Mouse (Mus musculus) granulocyte monocyte progenitor cell, adult 5-6 weeks (primary cell): ENCODE results near the gene Tmem88b. TPM values are rescaled to one million over a fixed set of nuclear protein-coding genes. Genes with fewer than 3 reads are reported as not detected.

Experiments used
- ATAC-seq: replicated peaks from 2 replicates; pipeline ENCODE4 v1.8.0; 2016; ENCODE audit warnings: mild to moderate bottlenecking, moderate TSS enrichment, inconsistent platforms; ENCODE audit not compliant: poor library complexity, severe bottlenecking
- total RNA-seq, 2 experiments: library from RNA; stranded (forward) in 1 of 2; stranded (reverse) in 1 of 2; fragments of 200-712, 200-1000 nt in 1 of 2; fragments of >200 nt in 1 of 2; fragmentation: Nextera tagmentation in 1 of 2; gene quantifications; 2 replicates each; pipeline ENCODE4 v1.2.3; 2014 to 2017

The Tmem88b gene
- total RNA-seq (2014; fragmentation: Nextera tagmentation) (not detected in 2 replicates), total RNA-seq (2017) (not detected in 2 replicates)

DNA sequence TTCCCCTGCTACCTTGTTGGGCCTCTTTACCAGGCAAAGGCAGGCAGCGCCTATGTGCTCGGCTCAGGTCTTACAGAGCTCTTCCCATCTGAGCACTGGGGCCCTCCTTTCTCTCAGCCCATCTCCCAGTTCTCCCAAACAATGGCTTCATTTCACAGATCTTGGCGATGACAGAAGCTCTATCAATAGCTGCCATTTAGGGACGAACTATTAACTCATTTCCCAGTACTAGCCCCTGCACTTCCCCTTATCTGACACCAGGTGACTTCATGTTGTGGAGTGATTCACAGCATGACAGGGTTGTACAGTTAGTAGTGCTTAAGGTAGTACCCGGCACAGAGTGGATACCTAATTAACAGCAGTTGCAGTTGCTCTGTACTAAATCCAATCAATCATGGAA, at the start of gene Tmem88b:
Tmem88b (minus strand) TSS at position 56 of the 400 bp plus-strand sequence.
- ATAC-seq: 0 out of 2 replicates have a peak, but pooled peaks have one; percentile 28

DNA sequence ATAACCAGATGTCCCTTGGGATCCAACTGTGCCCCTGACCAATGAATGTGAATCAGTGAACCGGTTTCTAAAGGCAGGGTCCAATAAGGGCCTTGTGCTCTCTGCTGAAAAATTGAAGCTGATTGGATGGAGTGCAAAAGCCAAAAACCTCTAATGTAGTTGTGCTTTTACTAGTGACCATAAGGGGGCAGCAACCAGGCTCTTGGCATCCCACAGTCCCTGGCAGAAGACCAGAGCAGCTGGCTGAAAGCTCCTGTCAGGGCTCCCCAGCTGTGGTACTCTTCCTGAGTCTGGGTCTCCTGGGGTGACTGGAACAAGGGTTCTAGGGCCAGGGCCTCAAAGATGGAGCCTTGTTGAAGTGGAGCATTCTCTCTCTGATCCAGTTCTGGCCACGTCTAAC, 48.2 kb upstream of the Tmem88b start:
- ATAC-seq: peak; percentile 42

DNA sequence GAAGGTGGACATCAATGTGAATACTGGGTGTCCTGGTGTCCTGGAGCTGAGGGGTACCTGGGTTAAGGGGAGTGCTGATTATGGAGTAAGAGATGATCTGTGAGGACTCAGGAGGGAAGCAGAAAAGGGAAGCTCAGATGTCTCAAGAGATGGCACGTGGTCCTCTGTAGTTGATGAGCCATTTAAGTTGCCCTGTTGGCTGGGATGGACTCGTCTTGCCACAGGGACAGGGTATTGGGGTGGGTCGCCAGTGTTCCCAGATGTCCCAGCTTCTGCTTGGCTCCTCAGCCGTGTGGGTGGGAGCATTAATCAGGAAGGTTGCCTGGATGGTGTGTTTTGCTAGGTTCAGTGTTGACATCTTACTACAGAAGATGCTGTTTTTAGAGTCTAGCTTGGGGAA, 47.6 kb upstream of the Tmem88b start:
- ATAC-seq: 0 out of 2 replicates have a peak, but pooled peaks have one; percentile 8

DNA sequence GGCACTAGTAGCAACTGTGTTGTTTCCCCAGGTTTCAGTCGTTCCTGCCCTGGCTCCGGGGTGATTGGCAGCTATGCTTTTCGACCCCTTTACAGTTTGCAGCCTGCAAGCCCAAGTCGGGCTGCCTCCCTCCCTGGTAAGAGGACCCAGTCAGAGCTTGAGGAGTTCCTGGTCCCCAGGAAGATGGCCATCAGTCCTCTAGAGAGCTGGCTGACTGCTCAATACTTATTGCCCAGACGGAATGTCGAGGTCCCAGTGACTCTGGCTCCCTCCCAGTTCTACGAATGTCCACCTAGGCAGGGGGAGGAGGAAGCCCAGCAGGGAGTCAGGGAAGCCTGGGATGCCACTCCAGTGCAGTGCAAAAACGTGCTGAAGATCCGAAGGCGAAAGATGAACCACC, 46.6 kb upstream of the Tmem88b start:
- ATAC-seq: no peak

DNA sequence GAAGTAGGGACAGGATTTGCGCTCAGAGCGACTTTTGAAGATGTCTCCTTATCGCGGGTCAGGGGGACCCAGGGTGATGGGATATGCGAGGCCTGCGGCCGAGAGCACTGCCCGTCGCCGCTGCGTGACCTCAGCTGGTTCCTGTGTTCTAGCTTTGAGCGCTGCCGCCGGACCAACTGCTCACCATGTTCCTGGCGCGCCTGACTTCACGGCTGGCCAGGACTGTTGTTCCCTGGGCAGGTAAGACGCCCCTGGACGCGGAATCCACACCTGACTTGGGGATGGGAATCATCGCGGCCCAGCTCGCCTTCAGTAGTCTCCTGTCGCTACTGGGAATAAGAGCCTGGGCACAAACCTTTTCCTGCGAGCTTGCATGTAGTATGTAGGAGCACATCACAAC, 46.2 kb upstream of the Tmem88b start:
- no peak; the same call in 1 of the 2 replicates for ATAC-seq

DNA sequence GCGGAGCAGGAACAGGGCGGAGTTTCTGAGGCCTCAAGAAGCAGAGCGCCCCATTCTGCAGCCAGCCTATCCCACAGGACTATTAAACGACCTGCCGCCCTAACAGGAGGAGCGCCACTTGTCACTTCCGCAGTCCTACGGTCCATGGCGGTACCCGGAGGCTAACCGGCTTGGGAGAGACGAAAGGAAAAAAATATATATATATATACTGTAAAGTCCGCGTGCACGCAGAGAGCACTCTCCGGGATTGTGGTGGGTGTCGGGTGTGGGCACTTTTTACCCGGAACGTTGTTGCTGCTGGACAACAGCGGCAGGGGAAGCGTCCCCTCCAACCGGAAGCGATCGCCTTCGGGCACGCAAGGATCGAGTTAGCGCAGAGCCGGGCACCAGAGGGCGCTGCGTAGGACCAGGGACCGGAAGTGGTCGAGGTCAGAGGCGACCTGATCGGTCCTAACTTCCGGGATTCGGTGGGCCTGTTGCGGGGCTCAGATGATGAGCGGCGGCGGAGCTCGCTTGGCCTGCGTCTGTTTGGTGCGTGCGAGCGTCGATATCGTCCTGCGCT, 45.6 kb upstream of the Tmem88b start, which contains the start of gene Aurkaip1:
Aurkaip1 (plus strand) TSS at position 68 of the 562 bp plus-strand sequence.
- ATAC-seq: peak; percentile 84

DNA sequence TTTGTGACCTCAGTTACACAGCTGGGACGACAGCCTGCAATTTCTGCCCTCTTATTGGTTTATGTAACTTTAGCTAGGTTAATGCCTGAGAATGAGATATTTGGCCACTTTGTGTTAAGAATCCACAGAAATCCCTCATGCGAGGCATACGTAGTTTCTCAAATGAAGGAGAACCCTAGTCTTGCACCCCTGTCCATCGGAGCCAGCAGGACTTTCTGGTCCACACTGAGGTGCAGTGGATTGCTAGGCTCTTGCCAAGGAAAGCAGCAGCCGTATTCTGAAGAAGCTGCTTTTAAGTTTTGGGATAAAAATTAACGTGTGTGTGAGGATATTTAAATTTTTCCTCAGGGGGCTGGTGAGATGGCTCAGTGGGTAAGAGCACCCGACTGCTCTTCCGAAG, 44.9 kb upstream of the Tmem88b start:
- ATAC-seq: no peak

DNA sequence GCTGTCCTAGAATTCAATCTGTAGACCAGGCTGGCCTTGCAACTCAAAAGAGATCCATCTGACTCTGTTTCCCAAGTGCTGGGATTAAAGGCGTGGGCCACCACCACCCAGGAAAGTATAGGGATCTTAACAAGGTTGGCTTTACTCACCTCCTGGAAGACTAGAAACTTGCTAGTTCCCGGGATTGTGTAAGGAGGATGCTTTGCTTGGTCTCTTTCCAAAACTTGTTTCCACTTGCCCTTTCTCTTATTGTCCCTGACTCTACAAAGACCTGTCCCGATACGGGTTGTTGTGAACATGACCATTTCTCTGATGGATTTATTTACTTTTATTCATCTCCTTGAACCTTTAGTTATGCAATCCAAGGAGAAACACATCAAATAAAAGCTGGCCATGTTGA, 44.2 kb upstream of the Tmem88b start:
- no peak for ATAC-seq

DNA sequence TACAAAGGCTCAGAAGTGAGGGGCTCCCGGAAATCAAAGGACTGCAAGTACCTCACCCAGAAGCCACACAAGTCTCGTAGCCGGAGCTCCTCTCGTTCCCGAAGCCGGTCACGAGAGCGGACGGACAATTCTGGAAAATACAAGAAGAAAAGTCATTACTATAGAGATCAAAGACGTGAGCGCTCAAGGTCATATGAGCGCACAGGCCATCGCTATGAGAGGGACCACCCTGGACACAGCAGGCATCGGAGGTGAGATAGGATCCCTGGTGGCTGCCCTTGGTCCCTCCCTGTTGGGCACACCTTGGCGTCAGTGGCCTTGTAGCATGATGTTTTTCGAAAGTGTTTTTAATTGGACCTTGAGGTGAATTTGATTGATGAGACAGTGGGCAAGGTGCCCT, 37.8 kb upstream of the Tmem88b start:
- no peak for ATAC-seq

DNA sequence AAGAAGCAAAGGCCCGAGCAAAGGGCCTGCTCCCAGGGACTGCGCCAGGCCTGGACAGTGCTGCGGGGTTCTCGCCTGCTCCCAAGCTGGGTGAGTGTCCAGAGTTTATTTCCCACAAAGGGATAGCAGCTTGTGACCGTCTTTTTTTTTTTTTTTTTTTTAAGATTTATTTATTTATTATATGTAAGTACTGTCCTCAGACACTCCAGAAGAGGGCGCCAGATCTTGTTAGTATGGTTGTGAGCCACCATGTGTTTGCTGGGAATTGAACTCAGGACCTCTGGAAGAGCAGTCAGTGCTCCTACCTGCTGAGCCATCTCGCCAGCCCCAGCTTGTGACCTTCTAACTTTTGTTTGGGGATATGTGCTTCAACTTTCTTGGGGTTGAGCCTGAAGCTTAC, 35.4 kb upstream of the Tmem88b start:
- 0 out of 2 replicates have a peak, but pooled peaks have one; percentile 22 for ATAC-seq

DNA sequence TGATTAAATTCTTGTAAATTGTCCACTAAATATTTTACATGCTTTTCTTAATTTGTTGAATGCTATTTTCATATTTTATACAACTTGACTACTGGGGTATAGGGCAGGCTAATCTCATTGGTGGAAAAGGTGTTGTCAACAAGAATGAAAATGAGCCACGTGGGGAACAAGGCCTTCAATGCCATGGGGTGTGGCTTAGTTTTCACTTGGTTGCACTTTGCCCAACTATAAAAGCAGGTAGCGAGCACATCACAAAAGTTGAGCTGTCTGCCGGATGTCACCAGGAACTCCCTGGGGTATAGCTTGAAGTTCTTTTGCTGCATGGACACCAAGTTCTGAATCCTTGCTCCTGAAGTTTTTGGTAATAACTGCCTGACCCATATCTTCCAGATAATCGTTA, 31.9 kb upstream of the Tmem88b start:
- no peak for ATAC-seq

DNA sequence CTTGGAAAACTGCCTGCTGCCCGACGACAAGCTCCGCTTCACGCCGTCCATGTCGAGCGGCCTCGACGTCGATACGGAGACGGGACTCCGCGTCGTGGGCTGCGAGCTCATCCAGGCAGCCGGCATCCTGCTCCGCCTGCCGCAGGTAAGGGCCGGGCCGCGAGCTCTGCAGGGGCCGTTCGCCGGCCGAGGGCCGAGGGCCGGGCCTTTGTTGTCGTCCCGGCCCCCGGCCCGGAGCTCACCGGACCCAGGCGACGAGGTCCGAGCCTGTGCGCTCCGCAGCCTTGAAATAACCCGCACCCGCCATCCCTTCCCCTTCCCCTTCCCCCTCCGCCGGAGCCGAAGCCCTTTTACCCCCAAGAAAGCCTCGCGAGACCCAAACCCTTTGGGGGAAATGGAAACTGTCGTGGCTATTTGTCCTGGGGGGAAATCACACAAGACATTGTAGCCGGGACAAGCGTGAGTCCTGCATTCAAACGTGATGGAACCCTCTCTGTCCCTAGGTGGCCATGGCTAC, 27.0 kb upstream of the Tmem88b start:
- ATAC-seq: peak; percentile 47

DNA sequence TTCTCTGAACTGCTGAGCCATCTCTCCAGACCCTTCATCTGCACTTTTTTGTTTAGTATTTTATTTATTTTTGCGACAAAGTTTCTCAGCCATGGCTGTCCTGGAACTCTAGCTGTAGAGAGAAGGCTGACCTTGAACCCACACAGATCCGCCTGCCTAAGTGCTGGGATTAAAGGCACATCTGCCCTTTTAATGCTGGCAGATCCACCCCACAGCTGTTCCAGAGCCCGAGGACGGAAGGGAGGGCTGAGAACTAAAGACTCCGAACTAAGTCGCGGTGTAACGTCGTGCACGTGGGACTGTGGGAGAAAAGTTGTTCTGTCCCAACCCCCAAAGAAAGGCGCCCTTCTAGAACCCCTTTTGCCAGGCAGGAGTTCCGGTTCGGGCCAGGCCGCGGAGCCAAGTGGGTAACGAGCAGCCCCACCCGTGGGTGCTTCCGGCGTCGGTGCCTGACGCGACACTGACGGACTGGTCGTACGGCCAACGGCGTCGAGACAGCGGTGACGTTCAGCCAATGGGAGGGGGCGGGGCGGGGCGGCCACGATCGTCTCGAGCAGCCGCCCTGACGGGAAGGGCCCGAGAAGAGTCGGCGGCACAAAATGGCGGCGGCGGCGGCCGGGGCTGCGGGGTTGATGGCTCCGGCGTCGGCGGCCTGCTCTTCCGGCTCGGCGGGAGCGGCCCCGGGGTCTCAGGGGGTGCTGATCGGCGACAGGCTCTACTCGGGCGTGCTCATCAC, 26.4 kb upstream of the Tmem88b start, which contains the start of gene Ccnl2:
Ccnl2 (plus strand) TSS at position 561 of the 736 bp plus-strand sequence.
- peak; percentile 98 for ATAC-seq

DNA sequence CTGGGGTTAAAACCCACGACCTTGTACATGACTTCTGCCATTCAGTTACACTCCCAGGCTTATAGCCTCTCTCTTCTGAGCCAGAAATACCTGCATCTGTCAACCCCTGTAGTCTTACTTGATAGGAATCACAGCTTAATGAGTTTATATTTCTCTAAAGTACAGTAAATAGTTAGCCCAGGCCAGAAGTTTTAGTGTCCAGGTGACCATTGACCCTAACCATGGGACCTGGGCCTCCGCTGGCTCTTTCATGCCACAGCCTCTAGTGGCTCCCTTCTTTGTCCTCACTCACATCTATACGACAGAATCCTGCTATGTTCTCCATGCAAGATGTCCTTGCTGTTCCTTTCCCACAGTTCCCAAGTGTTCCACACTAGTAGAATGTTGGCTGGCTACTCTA, 22.2 kb upstream of the Tmem88b start:
- ATAC-seq: no peak

DNA sequence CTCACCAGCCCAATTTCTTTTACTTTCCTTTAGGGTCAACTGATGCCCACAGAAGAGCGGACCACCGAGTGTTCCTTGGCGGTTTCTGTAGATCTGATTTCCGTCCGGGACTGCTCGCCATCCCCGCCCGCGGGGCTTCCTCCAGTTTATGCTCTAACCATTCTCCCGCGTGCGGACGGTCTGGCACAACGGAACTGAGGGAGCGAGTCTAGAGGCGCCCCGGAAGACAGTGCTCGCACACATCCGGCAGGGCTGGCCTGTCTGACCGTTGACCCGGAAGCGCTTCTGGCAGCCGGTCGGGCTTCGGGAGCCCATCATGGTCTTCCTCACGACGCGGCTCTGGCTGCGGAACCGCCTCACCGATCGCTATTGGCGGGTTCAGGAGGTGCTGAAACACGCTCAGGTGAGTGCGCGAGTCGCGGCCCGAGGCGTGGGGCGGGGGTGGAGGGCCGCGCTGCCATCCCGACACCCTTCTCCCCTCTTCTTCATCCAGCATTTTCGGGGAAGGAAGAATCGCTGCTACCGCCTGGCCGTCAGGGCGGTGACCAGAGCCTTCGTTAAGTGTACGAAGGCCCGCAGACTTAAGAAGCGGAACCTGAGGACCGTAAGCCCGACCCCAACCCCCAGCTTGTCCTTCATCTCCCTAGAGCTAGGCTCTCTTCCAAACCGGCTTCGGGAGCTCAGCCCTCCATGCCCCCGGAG, 17.8 kb upstream of the Tmem88b start:
- ATAC-seq: peak; percentile 98

DNA sequence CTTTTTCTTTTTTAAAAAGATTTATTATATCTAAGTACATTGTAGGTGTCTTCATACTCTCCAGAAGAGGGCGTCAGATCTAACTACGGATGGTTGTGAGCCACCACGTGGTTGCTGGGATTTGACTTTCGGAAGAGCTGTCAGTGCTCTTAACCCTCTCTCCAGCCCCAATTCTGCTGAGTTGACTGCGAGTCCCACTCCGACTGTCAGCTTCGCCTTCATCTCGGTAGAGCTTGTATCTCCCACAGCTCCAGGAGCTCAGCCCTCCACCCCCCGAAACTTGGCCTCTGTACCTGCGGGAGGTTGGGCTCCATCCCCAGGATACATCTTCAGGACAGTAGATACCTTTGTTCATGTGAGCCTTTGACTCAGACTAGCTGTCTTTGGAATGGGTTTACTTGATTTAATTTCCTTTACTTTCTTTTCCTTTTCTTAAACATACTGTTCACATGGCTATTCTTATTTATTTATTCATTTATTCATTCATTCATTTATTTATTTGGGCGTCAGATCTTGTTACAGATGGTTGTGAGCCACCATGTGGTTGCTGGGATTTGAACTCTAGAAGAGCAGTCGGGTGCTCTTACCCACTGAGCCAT, 17.2 kb upstream of the Tmem88b start, which contains the start of gene Mrpl20:
Mrpl20 (plus strand) TSS at position 138 of the 599 bp plus-strand sequence.
- peak; percentile 41 for ATAC-seq

DNA sequence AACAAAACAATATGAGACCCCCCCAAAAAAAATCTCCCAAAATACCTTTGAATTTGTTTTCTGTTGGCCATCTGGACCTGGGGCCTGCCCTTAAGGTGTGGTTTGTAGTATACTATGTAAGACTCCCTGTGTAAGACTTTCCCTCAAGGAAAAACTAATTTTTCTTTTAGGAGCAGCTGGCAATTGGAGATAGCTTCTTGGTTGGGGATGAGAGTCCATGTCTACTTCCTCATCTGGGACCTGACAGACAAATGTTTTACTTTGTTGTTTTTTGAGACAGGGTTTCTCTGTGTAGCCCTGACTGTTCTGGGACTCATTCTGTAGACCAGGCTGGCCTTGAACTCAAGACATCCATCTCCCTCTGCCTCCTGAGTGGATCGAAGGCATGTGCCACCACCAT, 16.4 kb upstream of the Tmem88b start:
- no peak for ATAC-seq

DNA sequence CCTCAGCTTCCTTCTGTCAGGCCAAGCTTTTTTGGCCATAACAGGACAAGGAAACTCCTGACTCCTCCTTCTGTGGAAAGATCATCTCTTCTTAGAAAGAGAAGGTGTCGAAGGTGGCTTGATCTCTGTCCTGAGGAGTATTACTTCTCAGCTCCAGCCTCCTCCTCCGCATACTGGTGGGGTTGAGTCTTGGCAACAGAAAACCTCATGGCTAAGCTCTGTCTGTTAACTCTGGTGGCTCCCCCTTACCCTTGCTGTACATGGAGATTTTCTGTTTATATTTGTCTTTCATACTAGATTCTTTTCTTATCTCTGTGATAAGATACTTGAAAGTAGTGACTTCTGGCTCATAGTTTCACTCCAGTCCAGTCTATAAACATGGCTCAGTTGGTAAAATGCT, 8.1 kb upstream of the Tmem88b start:
- no peak for ATAC-seq

DNA sequence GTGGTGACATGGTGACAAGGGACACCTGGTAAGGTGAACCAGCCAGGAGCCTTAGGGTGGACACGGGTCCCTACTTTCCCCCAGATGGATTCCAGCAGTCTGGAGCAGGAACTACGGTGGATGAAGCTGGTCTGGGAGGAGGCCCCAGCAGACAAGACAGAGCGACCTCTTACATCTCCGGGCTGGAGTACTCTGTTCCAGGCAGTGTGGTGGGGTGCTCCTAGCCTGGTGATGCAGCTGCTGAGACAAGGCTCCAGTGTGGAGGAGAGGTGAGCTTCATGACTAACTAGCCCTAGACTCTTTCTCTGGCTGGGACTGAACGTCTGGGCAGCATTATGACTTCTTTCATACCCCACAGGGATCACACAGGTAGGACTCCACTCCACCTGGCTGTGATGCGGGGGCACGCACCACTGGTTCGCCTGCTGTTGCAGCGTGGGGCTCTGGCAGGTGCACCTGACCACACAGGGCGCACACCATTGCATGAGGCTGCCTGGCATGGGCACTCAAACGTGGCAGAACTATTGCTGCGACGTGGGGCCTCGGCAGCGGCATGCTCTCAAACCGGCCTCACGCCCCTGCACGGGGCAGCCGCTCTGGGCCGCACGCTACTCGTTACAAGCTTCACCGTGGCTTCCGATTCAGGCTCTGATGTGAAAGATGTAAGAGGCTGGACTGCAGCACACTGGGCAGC, 5.7 kb upstream of the Tmem88b start:
- ATAC-seq: no peak

DNA sequence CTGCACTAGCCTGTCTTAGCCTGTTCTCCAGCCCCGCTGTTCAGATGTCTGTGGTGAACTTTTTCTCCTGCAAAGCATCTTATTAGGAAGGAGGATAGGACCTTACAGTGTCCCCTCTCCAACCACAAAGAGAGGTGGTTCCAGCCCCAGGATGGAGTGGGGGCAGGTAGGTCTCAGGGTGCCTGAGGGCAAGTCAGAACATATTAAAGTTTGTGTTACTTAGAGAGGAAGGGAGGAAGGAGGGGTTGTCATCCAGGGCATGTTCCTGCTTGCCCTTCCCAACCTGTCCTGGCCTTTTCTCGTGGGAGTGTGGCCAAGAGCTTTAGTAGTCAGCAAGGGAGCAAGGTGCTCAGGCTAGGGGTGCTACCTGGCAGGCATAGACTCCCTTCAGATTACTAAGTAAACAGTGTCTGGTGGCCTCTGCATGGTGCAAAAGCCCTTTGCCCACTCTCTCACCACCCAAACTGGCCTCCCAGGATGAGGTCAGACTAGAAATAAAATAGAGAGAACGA, 5.0 kb upstream of the Tmem88b start:
- no peak for ATAC-seq
